Mouse (Mus musculus) lung, adult 2 months (tissue): ENCODE results near the gene Atp7a. TPM values are rescaled to one million over a fixed set of nuclear protein-coding genes. Genes with fewer than 3 reads are reported as not detected.
A peak's percentile ranks its signal among the peaks of the same experiment; 100 is the strongest.
"Not testable (repeated sequence)": the region's sequence is repeated elsewhere in the genome, so short reads cannot be mapped to it uniquely, and the experiment has no call there.

Experiments
- DNase-seq: peaks from one replicate; pipeline ENCODE4 v3.0.0; 2022
- H3K4me1 ChIP-seq: fragments of 200-500 bp; 2 replicates; pipeline ENCODE4 v1.6.1; 2011; ENCODE audit warnings: low read length; ENCODE audit not compliant: control insufficient read depth, insufficient read depth
- H3K4me3 ChIP-seq: fragments of 200-500 bp; replicated peaks from 2 replicates; pipeline ENCODE3; 2011; ENCODE audit warnings: low read depth, mild to moderate bottlenecking, control low read depth, low read length; ENCODE audit errors: extremely low read depth
- CTCF ChIP-seq: fragments of 200-500 bp; IDR thresholded peaks from 2 replicates; pipeline ENCODE4 v1.5.1; 2011; ENCODE audit warnings: mild to moderate bottlenecking, low read length, control low read depth; ENCODE audit not compliant: insufficient read depth
- POLR2A ChIP-seq: fragments of 200-500 bp; IDR thresholded peaks from 2 replicates; pipeline ENCODE4 v1.6.1; 2011; ENCODE audit warnings: low read depth, mild to moderate bottlenecking, control low read depth, low read length, borderline replicate concordance; ENCODE audit errors: extremely low read depth
- WGBS: fragments of 180-500 bp; shearing (Covaris S2); methylation state at CpG from one replicate; pipeline ENCODE4 v1.1.7; 2018; 5-methylcytosine and 5-hydroxymethylcytosine counted together
- polyA plus RNA-seq: library from polyadenylated mRNA; depleted of rRNA; stranded (reverse); fragments of >200 nt; gene quantifications from 2 replicates; pipeline ENCODE4 v1.2.3, GENCODE M21; 2012; rRNA removed

The Atp7a gene
- polyA plus RNA-seq = 5.4 and 7.9 TPM in 2 replicates

- DNase-seq = peak; percentile 82
- WGBS = 24% methylated on average over 36 of the region's 36 CpGs
These were observed at the start of gene Atp7a for GRCm38 (mm10) chrX:106026418-106027342. TSS of gene Atp7a (plus strand) at chrX:106027276.

DNA sequence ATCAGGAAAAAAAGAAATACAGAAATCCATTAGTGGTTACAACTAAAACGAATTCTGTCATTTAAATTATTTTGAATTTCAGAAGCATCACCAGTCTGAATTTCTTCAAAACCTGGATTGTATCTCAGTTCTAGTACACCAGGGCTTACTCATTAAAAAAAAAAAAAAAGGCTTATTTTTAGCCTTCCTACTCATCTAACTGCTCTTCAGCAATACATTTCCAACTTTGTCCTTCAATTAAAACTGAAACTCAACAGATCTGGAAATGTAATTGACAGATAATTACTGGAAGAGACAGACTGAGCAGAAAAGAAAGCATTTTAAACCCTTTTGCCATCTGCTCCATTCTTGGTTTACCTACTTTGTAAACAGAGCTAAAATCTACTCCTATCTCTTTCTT is 25.5 kb upstream of the Atp7a start:
- WGBS = 63% methylated on average over 1 of the region's 1 CpGs
- no peak for TF ChIP-seq CTCF
- TF ChIP-seq POLR2A = no peak
- Histone ChIP-seq H3K4me1 (no peaks in the 10 kb centered on the region), H3K4me3 (no peak overlapping the region)
- no peak for DNase-seq

More at GRCm38 (mm10) chrX:106026418-106027342, at the start of gene Atp7a:
- peak; percentile 94; the same call in 1 of the 2 replicates for TF ChIP-seq POLR2A
- TF ChIP-seq CTCF = peak; percentile 72
- H3K4me3 ChIP-seq = peak within 1 kb of the TSS; percentile 77
- H3K4me1 ChIP-seq = 0 out of 2 replicates have a peak, but pooled peaks cover 3% of the 10 kb centered on the region

GRCm38 (mm10) chrX:106010762-106011161 is 16.3 kb upstream of the Atp7a start:
- peak overlapping the region; percentile 29 for H3K4me3 ChIP-seq
- H3K4me1 ChIP-seq = no peaks in the 10 kb centered on the region
- no peak for DNase-seq
- no peak for TF ChIP-seq POLR2A
- no peak for TF ChIP-seq CTCF
- 16% methylated on average over 3 of the region's 3 CpGs for WGBS

GRCm38 (mm10) chrX:106011465-106012159 is 15.5 kb upstream of the Atp7a start, which contains the start of gene Magt1:
TSS of gene Magt1 (minus strand) at chrX:106011906.
- WGBS = 31% methylated on average over 45 of the region's 45 CpGs
- TF ChIP-seq POLR2A (peak; percentile 80; the same call in 1 of the 2 replicates), CTCF (no peak)
- peak; percentile 77 for DNase-seq
- Histone ChIP-seq H3K4me1 (no peaks in the 10 kb centered on the region), H3K4me3 (peak within 1 kb of the TSS; percentile 90)

- 68% methylated on average over 3 of the region's 3 CpGs for WGBS
- TF ChIP-seq POLR2A (no peak), CTCF (no peak)
- Histone ChIP-seq H3K4me3 (no peak overlapping the region), H3K4me1 (no peaks in the 10 kb centered on the region)
- no peak for DNase-seq
These were observed 14.5 kb upstream of the Atp7a start for GRCm38 (mm10) chrX:106012559-106012958.

GRCm38 (mm10) chrX:106013217-106013616 is 13.9 kb upstream of the Atp7a start:
- H3K4me3 ChIP-seq = no peak overlapping the region
- no peak for DNase-seq
- no peaks in the 10 kb centered on the region for H3K4me1 ChIP-seq
- no peak for TF ChIP-seq POLR2A
- no peak for TF ChIP-seq CTCF
- WGBS = 23% methylated on average over 2 of the region's 2 CpGs

DNA sequence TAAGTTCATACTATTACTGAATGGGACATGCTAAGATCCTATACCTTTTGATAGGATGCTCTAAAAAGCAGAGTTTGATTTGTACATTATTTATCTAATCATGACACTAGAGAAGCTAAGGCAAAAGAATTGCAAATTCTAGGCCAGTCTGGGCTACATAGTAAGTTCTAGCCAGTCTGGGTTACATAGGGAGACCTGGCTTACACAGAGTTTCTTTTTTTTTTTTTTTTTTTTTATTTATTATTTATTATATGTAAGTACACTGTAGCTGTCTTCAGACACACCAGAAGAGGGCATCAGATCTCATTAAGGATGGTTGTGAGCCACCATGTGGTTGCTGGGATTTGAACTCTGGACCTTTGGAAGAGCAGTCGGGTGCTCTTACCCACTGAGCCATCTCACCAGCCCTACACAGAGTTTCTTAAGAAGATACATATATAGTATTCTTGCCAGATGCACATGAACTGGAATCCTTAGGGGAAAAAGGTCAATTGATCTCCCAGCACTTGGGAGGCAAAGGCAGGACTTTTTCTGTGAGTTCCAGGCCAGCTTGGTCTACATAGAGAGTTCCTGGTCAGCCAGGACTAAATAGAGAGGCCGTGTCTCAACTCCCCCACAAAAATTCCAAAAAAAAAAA is 12.2 kb upstream of the Atp7a start:
- 59% methylated on average over 2 of the region's 2 CpGs for WGBS
- DNase-seq, H3K4me1 ChIP-seq, H3K4me3 ChIP-seq: not testable (repeated sequence)

- whole genome bisulfite sequencing = 24% methylated on average over 26 of the region's 26 CpGs
These were observed 11.3 kb upstream of the Atp7a start, which contains the start of gene Cox7b for GRCm38 (mm10) chrX:106015571-106016322. TSS of gene Cox7b (plus strand) at chrX:106015700.

GRCm38 (mm10) chrX:106017102-106017501 is 10.0 kb upstream of the Atp7a start:
- DNase-seq = no peak
- Histone ChIP-seq H3K4me3 (no peak overlapping the region), H3K4me1 (no peaks in the 10 kb centered on the region)
- TF ChIP-seq CTCF = no peak
- TF ChIP-seq POLR2A = no peak
- WGBS = 79% methylated on average over 3 of the region's 3 CpGs

More at GRCm38 (mm10) chrX:106015571-106016322, 11.3 kb upstream of the Atp7a start, which contains the start of gene Cox7b:
- Histone ChIP-seq H3K4me1 (no peaks in the 10 kb centered on the region), H3K4me3 (peak within 1 kb of the TSS; percentile 99)
- DNase-seq = peak; percentile 60
- TF ChIP-seq POLR2A (peak; percentile 50; the same call in 1 of the 2 replicates), CTCF (no peak)
